Mouse (Mus musculus): Measurements from ENCODE around the gene Mcm10. TPM values are rescaled to one million over a fixed set of nuclear protein-coding genes. Genes with fewer than 3 reads are reported as not detected.

The Mcm10 gene
- total and polyA plus RNA-seq, 2 experiments from 2014 or later: 3.1 to 3.8 TPM

DNA sequence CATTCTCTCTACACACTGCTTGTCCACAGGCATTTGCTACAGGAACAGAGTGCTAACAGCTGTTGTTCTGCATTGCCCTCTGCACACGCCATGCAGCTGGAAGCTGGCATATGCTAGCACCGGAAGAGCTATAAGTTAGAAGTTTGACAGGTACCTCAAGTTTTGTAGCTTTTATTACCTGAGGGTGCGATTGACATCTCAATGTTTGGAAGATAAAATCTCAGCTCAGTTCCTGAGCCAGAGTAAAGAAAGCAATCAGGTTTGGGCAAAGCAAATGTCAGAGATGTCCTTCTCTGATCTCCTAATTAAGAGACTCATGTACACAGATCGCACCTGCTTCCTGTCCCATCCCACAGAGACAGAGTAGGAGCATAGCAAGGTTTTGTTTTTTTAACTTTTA is 25.8 kb downstream of the Mcm10 start:
- no peaks in the 10 kb centered on the region for H3K4me1 ChIP-seq (ENCODE audit: control insufficient read depth, insufficient read depth)
- H3K27me3 ChIP-seq (ENCODE audit: control insufficient read depth, insufficient read depth, low read length): no peaks in the 10 kb centered on the region
- DNase-seq (ENCODE audit: low spot score) (no peak), ATAC-seq (ENCODE audit: insufficient read depth, low read depth) (no peak)
- H3K4me2 ChIP-seq (ENCODE audit: low read depth, low read length): no peak overlapping the region
- H3K27ac ChIP-seq (ENCODE audit: low read depth): no peak overlapping the region
- no peaks in the 10 kb centered on the region for H3K9me3 ChIP-seq (replicated peaks; ENCODE audit: control insufficient read depth, low read length)
- H3K4me3 ChIP-seq (ENCODE audit: low read depth, low read length): no peak overlapping the region
- 0 out of 2 replicates have a peak, but pooled peaks cover 4% of the 10 kb centered on the region for H3K36me3 ChIP-seq (replicated peaks; ENCODE audit: control insufficient read depth, insufficient read depth, low read length)
- no peak overlapping the region for H3K9ac ChIP-seq (replicated peaks; ENCODE audit: low read depth, low read length)
- 81% methylated on average over 4 of the region's 4 CpGs for WGBS
- TF ChIP-seq CTCF (IDR thresholded peaks at IDR 0.05; ENCODE audit: low read depth): no peak
- no peak for TF ChIP-seq EP300 (IDR thresholded peaks at IDR 0.05; ENCODE audit: low read depth)

DNA sequence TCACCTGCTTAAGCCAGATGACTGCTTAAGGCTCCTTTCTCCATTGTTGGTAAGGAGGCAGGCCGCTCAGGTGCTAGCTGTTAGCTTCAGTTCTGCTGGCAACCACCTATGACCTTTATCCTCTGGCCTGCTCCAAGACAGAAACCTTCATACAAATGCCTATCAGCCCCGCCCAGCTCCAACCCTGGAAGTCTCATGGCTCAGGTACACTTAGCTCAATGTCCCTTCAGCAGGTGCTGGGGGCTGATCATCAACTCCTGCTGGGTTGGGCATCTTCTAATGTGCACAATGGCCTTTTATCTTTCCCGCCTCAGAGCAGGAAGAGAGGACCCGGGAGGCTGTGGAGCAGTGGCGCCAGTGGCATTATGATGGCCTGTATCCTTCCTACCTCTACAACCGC is 27.6 kb downstream of the Mcm10 start:
- H3K27me3 ChIP-seq (ENCODE audit: control insufficient read depth, insufficient read depth, low read length): no peaks in the 10 kb centered on the region
- WGBS: 59% methylated on average over 6 of the region's 6 CpGs
- no peaks in the 10 kb centered on the region for H3K4me1 ChIP-seq (ENCODE audit: control insufficient read depth, insufficient read depth)
- H3K4me3 ChIP-seq (ENCODE audit: low read depth, low read length): no peak overlapping the region
- H3K9ac ChIP-seq (replicated peaks; ENCODE audit: low read depth, low read length): no peak overlapping the region
- no peak overlapping the region for H3K27ac ChIP-seq (ENCODE audit: low read depth)
- DNase-seq (ENCODE audit: low spot score) (no peak), ATAC-seq (ENCODE audit: insufficient read depth, low read depth) (no peak)
- no peak for TF ChIP-seq EP300 (IDR thresholded peaks at IDR 0.05; ENCODE audit: low read depth)
- TF ChIP-seq CTCF (IDR thresholded peaks at IDR 0.05; ENCODE audit: low read depth): no peak
- no peaks in the 10 kb centered on the region for H3K36me3 ChIP-seq (replicated peaks; ENCODE audit: control insufficient read depth, insufficient read depth, low read length)
- H3K4me2 ChIP-seq (ENCODE audit: low read depth, low read length): no peak overlapping the region
- H3K9me3 ChIP-seq (replicated peaks; ENCODE audit: control insufficient read depth, low read length): no peaks in the 10 kb centered on the region

DNA sequence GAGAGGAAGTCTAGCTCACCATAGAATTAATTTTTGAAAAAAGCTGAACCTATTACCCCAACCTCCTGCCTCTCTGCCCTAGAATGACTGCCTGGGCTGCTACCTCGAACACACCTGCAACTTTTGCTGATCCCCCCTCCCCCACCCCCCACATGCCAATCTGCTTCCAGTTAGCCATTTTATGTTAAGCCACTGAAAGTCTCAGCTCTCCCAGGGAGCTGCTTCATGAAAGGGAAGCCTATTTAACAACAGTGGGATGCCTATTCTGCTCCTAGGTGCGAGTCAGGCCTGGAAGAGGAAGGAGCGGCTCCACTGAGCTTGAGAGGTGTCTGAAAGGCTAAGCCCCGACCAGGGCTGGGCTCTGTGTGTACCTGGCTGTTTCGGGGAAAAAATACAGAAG is 28.6 kb downstream of the Mcm10 start:
- Histone ChIP-seq H3K9me3 (replicated peaks; ENCODE audit: control insufficient read depth, low read length) (no peaks in the 10 kb centered on the region), H3K9ac (replicated peaks; ENCODE audit: low read depth, low read length) (no peak overlapping the region), H3K36me3 (replicated peaks; ENCODE audit: control insufficient read depth, insufficient read depth, low read length) (no peaks in the 10 kb centered on the region), H3K4me1 (ENCODE audit: control insufficient read depth, insufficient read depth) (no peaks in the 10 kb centered on the region), H3K4me2 (ENCODE audit: low read depth, low read length) (no peak overlapping the region), H3K4me3 (ENCODE audit: low read depth, low read length) (no peak overlapping the region), H3K27me3 (ENCODE audit: control insufficient read depth, insufficient read depth, low read length) (no peaks in the 10 kb centered on the region), H3K27ac (ENCODE audit: low read depth) (no peak overlapping the region)
- no peak for TF ChIP-seq EP300 (IDR thresholded peaks at IDR 0.05; ENCODE audit: low read depth)
- TF ChIP-seq CTCF (IDR thresholded peaks at IDR 0.05; ENCODE audit: low read depth): no peak
- no peak for ATAC-seq (ENCODE audit: insufficient read depth, low read depth)
- DNase-seq (ENCODE audit: low spot score): no peak
- 42% methylated on average over 5 of the region's 5 CpGs for WGBS

GRCm38 (mm10) chr2:4978091-4978490 is 34.5 kb downstream of the Mcm10 start:
- 29% methylated on average over 8 of the region's 8 CpGs for WGBS
- Histone ChIP-seq H3K9me3 (replicated peaks; ENCODE audit: control insufficient read depth, low read length) (no peaks in the 10 kb centered on the region), H3K4me2 (ENCODE audit: low read depth, low read length) (no peak overlapping the region), H3K27ac (ENCODE audit: low read depth) (no peak overlapping the region), H3K36me3 (replicated peaks; ENCODE audit: control insufficient read depth, insufficient read depth, low read length) (no peaks in the 10 kb centered on the region), H3K9ac (replicated peaks; ENCODE audit: low read depth, low read length) (no peak overlapping the region), H3K4me3 (ENCODE audit: low read depth, low read length) (no peak overlapping the region), H3K27me3 (ENCODE audit: control insufficient read depth, insufficient read depth, low read length) (no peaks in the 10 kb centered on the region), H3K4me1 (ENCODE audit: control insufficient read depth, insufficient read depth) (no peaks in the 10 kb centered on the region)
- ATAC-seq (ENCODE audit: insufficient read depth, low read depth): no peak
- TF ChIP-seq CTCF (IDR thresholded peaks at IDR 0.05; ENCODE audit: low read depth) (no peak), EP300 (IDR thresholded peaks at IDR 0.05; ENCODE audit: low read depth) (no peak)
- DNase-seq (ENCODE audit: low spot score): no peak

GRCm38 (mm10) chr2:4975807-4976206 is 36.8 kb downstream of the Mcm10 start, which contains the start of gene Ucma:
Ucma (plus strand) TSS chr2:4976122.
- H3K9me3 ChIP-seq (replicated peaks; ENCODE audit: control insufficient read depth, low read length): no peaks in the 10 kb centered on the region
- WGBS: 62% methylated on average over 5 of the region's 5 CpGs
- no peaks in the 10 kb centered on the region for H3K27me3 ChIP-seq (ENCODE audit: control insufficient read depth, insufficient read depth, low read length)
- no peak within 1 kb of the TSS for H3K27ac ChIP-seq (ENCODE audit: low read depth)
- no peak within 1 kb of the TSS for H3K4me2 ChIP-seq (ENCODE audit: low read depth, low read length)
- DNase-seq (ENCODE audit: low spot score): no peak
- no peak within 1 kb of the TSS for H3K9ac ChIP-seq (replicated peaks; ENCODE audit: low read depth, low read length)
- no peak within 1 kb of the TSS for H3K4me3 ChIP-seq (ENCODE audit: low read depth, low read length)
- ATAC-seq (ENCODE audit: insufficient read depth, low read depth): no peak
- no peaks in the 10 kb centered on the region for H3K36me3 ChIP-seq (replicated peaks; ENCODE audit: control insufficient read depth, insufficient read depth, low read length)
- no peak for TF ChIP-seq EP300 (IDR thresholded peaks at IDR 0.05; ENCODE audit: low read depth)
- no peaks in the 10 kb centered on the region for H3K4me1 ChIP-seq (ENCODE audit: control insufficient read depth, insufficient read depth)

DNA sequence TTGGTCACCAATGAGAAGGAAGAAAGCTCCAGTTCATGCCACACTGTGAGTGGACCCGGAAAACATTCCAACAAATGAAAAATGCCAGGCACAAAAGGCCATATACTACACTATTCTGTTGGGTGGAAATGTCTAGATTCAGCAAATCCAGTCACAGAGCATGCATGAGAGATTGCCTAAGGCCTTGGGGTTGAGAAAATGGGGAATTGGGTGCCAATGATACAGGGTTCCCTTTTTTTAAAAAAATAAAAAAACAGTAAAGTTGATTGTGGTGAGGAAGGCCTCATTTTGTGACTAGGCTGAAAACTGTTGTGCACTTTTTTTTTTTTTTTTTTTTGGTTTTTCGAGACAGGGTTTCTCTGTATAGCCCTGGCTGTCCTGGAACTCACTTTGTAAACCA is 43.5 kb downstream of the Mcm10 start:
- Histone ChIP-seq H3K27me3 (ENCODE audit: control insufficient read depth, insufficient read depth, low read length) (no peaks in the 10 kb centered on the region), H3K4me1 (ENCODE audit: control insufficient read depth, insufficient read depth) (no peaks in the 10 kb centered on the region), H3K27ac (ENCODE audit: low read depth) (no peak overlapping the region), H3K4me3 (ENCODE audit: low read depth, low read length) (no peak overlapping the region), H3K4me2 (ENCODE audit: low read depth, low read length) (no peak overlapping the region), H3K9me3 (replicated peaks; ENCODE audit: control insufficient read depth, low read length) (no peaks in the 10 kb centered on the region), H3K36me3 (replicated peaks; ENCODE audit: control insufficient read depth, insufficient read depth, low read length) (no peaks in the 10 kb centered on the region), H3K9ac (replicated peaks; ENCODE audit: low read depth, low read length) (no peak overlapping the region)
- TF ChIP-seq EP300 (IDR thresholded peaks at IDR 0.05; ENCODE audit: low read depth) (no peak), CTCF (IDR thresholded peaks at IDR 0.05; ENCODE audit: low read depth) (no peak)
- DNase-seq (ENCODE audit: low spot score) (no peak), ATAC-seq (ENCODE audit: insufficient read depth, low read depth) (no peak)
- WGBS: 82% methylated on average over 1 of the region's 2 CpGs
